Mouse (Mus musculus): ENCODE results near the gene Ttc29. TPM values are rescaled to one million over a fixed set of nuclear protein-coding genes. Genes with fewer than 3 reads are reported as not detected.

The Ttc29 gene
- polyA plus RNA-seq (2016; fragmentation: Nextera tagmentation; extraction: Ambion mirVana): not detected in 2 replicates

GRCm38 (mm10) chr8:78213074-78213473, at the start of gene Ttc29:
TSS of gene Ttc29 (plus strand) at chr8:78213297.
- H3K36me3 ChIP-seq: no peaks in the 10 kb centered on the region
- H3K4me1 ChIP-seq: no peaks in the 10 kb centered on the region
- H3K9ac ChIP-seq: no peak within 1 kb of the TSS
- H3K4me2 ChIP-seq: 0 out of 2 replicates have a peak within 1 kb of the TSS, but pooled peaks have one; percentile 11
- H3K4me3 ChIP-seq: no peak within 1 kb of the TSS
- no peaks in the 10 kb centered on the region for H3K9me3 ChIP-seq (replicated peaks)
- WGBS (ENCODE audit: insufficient replicate concordance): 4% methylated on average over 11 of the region's 11 CpGs
- ATAC-seq: peak; percentile 44; the same call in 1 of the 2 replicates
- H3K27ac ChIP-seq: no peak within 1 kb of the TSS
- 0 out of 2 replicates have a peak, but pooled peaks cover 4% of the 10 kb centered on the region for H3K27me3 ChIP-seq (replicated peaks)

- WGBS (ENCODE audit: insufficient replicate concordance): 57% methylated on average over 1 of the region's 1 CpGs
- no peak overlapping the region for H3K9ac ChIP-seq
- H3K27ac ChIP-seq: no peak overlapping the region
- no peaks in the 10 kb centered on the region for H3K4me1 ChIP-seq
- no peak for ATAC-seq
- H3K27me3 ChIP-seq (replicated peaks): no peaks in the 10 kb centered on the region
- no peaks in the 10 kb centered on the region for H3K36me3 ChIP-seq
- H3K4me3 ChIP-seq: no peak overlapping the region
- no peak overlapping the region for H3K4me2 ChIP-seq
- H3K9me3 ChIP-seq (replicated peaks): no peaks in the 10 kb centered on the region
These were observed 41.7 kb upstream of the Ttc29 start for GRCm38 (mm10) chr8:78171351-78171750.

DNA sequence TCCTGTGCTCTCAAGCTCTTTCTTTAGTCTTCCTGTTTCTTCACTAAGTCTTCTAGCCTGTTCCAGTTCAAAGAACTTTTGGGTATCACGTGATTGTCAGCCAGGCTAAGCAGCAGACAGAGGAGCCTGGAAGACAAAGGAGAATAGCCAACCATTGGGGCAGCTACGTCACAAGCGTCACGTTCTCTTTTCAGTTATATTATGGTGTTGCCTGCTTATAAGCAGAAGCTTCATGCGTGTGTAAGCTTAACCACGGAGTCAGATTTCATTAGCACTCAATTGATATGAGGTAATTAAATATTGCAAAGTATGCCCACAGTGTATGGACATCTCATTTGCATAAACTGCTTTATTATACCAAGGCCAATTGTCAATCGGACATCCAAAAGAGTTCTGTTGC, 30.4 kb upstream of the Ttc29 start:
- ATAC-seq: no peak
- Histone ChIP-seq H3K9ac (no peak overlapping the region), H3K27me3 (replicated peaks) (no peaks in the 10 kb centered on the region), H3K9me3 (replicated peaks) (no peaks in the 10 kb centered on the region), H3K27ac (no peak overlapping the region), H3K4me1 (no peaks in the 10 kb centered on the region), H3K4me2 (no peak overlapping the region), H3K4me3 (no peak overlapping the region), H3K36me3 (no peaks in the 10 kb centered on the region)
- whole genome bisulfite sequencing (ENCODE audit: insufficient replicate concordance): 74% methylated on average over 7 of the region's 7 CpGs

- Histone ChIP-seq H3K4me2 (no peak overlapping the region), H3K9me3 (replicated peaks) (no peaks in the 10 kb centered on the region), H3K4me1 (no peaks in the 10 kb centered on the region), H3K27ac (no peak overlapping the region), H3K9ac (no peak overlapping the region), H3K27me3 (replicated peaks) (no peaks in the 10 kb centered on the region), H3K36me3 (no peaks in the 10 kb centered on the region), H3K4me3 (no peak overlapping the region)
- 68% methylated on average over 6 of the region's 6 CpGs for WGBS (ENCODE audit: insufficient replicate concordance)
- ATAC-seq: no peak
These were observed 29.7 kb upstream of the Ttc29 start for GRCm38 (mm10) chr8:78183414-78183813.

DNA sequence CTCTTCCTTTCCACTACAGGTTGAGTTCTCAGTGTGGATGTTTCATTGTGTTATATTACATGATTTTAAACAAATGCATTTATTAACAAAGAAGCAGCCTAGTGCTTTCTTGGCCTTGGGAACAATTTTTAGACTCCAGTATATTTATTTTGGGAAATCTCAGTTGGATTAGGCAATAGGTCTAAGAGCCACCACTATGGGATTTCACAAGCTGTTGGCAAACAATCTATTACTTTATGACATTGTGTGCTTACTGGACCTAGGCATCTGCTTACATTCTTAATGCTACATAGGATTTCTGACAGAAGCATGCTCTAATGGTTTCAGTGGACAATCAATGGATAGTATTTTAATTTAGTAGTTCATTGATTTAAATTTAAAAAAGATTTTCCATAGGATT, 26.0 kb upstream of the Ttc29 start:
- Histone ChIP-seq H3K9ac (no peak overlapping the region), H3K4me1 (no peaks in the 10 kb centered on the region), H3K4me3 (no peak overlapping the region), H3K36me3 (no peaks in the 10 kb centered on the region), H3K27me3 (replicated peaks) (no peaks in the 10 kb centered on the region), H3K9me3 (replicated peaks) (no peaks in the 10 kb centered on the region), H3K27ac (no peak overlapping the region), H3K4me2 (no peak overlapping the region)
- ATAC-seq: no peak

DNA sequence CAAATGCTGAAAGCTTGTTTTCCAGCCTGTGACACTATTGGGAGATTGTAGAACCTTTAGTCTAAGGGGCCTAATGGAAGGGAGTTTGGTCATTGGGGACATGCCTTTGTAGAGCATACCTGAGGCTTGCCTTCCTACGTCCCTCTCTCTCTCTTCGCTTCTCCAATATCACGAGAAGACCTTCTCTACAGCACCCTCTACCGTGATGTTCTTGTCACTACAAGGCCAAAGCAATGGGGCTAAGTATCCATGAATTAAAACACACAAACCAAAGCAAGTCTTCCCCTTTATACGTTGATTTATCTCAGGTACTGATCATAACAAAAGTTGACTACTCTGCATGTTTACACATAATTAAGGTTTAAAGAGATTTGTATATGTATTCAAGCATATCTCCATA, 8.9 kb upstream of the Ttc29 start:
- no peaks in the 10 kb centered on the region for H3K9me3 ChIP-seq (replicated peaks)
- no peak for ATAC-seq
- WGBS (ENCODE audit: insufficient replicate concordance): 18% methylated on average over 5 of the region's 5 CpGs
- H3K27ac ChIP-seq: no peak overlapping the region
- no peak overlapping the region for H3K4me2 ChIP-seq
- no peaks in the 10 kb centered on the region for H3K4me1 ChIP-seq
- H3K27me3 ChIP-seq (replicated peaks): no peaks in the 10 kb centered on the region
- no peaks in the 10 kb centered on the region for H3K36me3 ChIP-seq
- no peak overlapping the region for H3K4me3 ChIP-seq
- H3K9ac ChIP-seq: no peak overlapping the region

GRCm38 (mm10) chr8:78210424-78210823, 2.7 kb upstream of the Ttc29 start:
- Histone ChIP-seq H3K4me2 (no peak overlapping the region), H3K4me1 (no peaks in the 10 kb centered on the region), H3K9ac (no peak overlapping the region), H3K4me3 (no peak overlapping the region), H3K9me3 (replicated peaks) (no peaks in the 10 kb centered on the region), H3K36me3 (no peaks in the 10 kb centered on the region), H3K27ac (no peak overlapping the region), H3K27me3 (replicated peaks) (0 out of 2 replicates have a peak, but pooled peaks cover 4% of the 10 kb centered on the region)
- 10% methylated on average over 3 of the region's 3 CpGs for WGBS (ENCODE audit: insufficient replicate concordance)
- no peak for ATAC-seq

- 0 out of 2 replicates have a peak, but pooled peaks cover 4% of the 10 kb centered on the region for H3K27me3 ChIP-seq (replicated peaks)
- H3K9ac ChIP-seq: no peak overlapping the region
- ATAC-seq: no peak
- H3K4me3 ChIP-seq: no peak overlapping the region
- no peak overlapping the region for H3K27ac ChIP-seq
- no peaks in the 10 kb centered on the region for H3K9me3 ChIP-seq (replicated peaks)
- H3K4me1 ChIP-seq: no peaks in the 10 kb centered on the region
- H3K36me3 ChIP-seq: no peaks in the 10 kb centered on the region
- H3K4me2 ChIP-seq: no peak overlapping the region
- WGBS (ENCODE audit: insufficient replicate concordance): 42% methylated on average over 3 of the region's 3 CpGs
These were observed 1.5 kb downstream of the Ttc29 start for GRCm38 (mm10) chr8:78214645-78215044.

- WGBS (ENCODE audit: insufficient replicate concordance): 55% methylated on average over 4 of the region's 4 CpGs
- no peaks in the 10 kb centered on the region for H3K4me1 ChIP-seq
- no peak overlapping the region for H3K4me3 ChIP-seq
- H3K27ac ChIP-seq: no peak overlapping the region
- H3K27me3 ChIP-seq (replicated peaks): no peaks in the 10 kb centered on the region
- no peak for ATAC-seq
- H3K9me3 ChIP-seq (replicated peaks): no peaks in the 10 kb centered on the region
- no peak overlapping the region for H3K4me2 ChIP-seq
- no peaks in the 10 kb centered on the region for H3K36me3 ChIP-seq
- H3K9ac ChIP-seq: no peak overlapping the region
These were observed 13.0 kb downstream of the Ttc29 start for GRCm38 (mm10) chr8:78226087-78226486.

GRCm38 (mm10) chr8:78230721-78231120, 17.6 kb downstream of the Ttc29 start:
- H3K27ac ChIP-seq: no peak overlapping the region
- ATAC-seq: no peak
- H3K4me2 ChIP-seq: no peak overlapping the region
- no peaks in the 10 kb centered on the region for H3K4me1 ChIP-seq
- no peaks in the 10 kb centered on the region for H3K9me3 ChIP-seq (replicated peaks)
- WGBS (ENCODE audit: insufficient replicate concordance): 62% methylated on average over 2 of the region's 2 CpGs
- no peaks in the 10 kb centered on the region for H3K27me3 ChIP-seq (replicated peaks)
- H3K4me3 ChIP-seq: no peak overlapping the region
- no peaks in the 10 kb centered on the region for H3K36me3 ChIP-seq
- H3K9ac ChIP-seq: no peak overlapping the region

DNA sequence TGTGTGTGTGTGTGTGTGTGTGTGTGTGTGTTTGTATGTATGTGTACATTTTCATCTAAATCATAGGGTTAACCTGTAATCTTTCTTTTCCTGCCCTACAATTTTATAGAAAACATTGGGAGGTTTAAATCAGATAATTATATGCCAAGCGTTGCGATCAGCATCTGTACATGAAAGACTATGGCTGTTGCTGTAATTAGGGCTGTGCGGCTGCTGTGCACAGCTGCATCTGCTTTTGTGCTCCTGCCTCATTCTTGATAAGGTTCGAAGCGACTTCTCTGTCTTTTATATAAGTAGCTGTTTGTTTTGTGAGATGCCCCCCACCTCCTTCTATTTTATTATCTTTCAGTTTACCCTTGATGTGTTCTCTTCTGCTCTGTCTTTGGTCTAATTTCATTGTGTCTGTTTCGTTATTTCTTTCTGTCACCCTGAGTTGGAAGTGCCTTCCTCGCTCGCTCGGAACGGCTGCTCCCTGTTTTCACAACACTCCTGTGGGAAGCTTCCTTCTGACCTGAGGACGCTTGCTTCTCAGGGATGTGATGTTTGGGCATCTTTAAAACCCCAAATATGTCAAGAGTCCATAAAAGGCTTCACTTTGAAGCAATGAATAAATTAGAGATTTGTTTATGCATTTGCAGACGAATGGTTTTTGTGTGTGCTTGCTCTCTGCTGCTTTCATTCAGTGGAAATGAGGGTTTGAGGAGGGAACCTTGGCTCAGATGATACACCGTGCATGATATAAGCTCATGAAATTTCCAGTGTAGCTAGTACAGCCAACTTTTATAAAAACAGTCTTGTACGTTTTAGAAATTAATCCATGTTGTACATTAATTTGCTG, 20.0 kb downstream of the Ttc29 start:
- Histone ChIP-seq H3K4me1 (no peaks in the 10 kb centered on the region), H3K4me2 (no peak overlapping the region), H3K27me3 (replicated peaks) (no peaks in the 10 kb centered on the region), H3K36me3 (no peaks in the 10 kb centered on the region), H3K9ac (no peak overlapping the region), H3K27ac (no peak overlapping the region), H3K4me3 (no peak overlapping the region), H3K9me3 (replicated peaks) (no peaks in the 10 kb centered on the region)
- WGBS (ENCODE audit: insufficient replicate concordance): 63% methylated on average over 14 of the region's 14 CpGs
- no peak for ATAC-seq

GRCm38 (mm10) chr8:78233708-78234201, 20.7 kb downstream of the Ttc29 start:
- no peaks in the 10 kb centered on the region for H3K9me3 ChIP-seq (replicated peaks)
- H3K4me2 ChIP-seq: no peak overlapping the region
- H3K27ac ChIP-seq: no peak overlapping the region
- H3K36me3 ChIP-seq: no peaks in the 10 kb centered on the region
- ATAC-seq: no peak
- H3K4me1 ChIP-seq: no peaks in the 10 kb centered on the region
- no peaks in the 10 kb centered on the region for H3K27me3 ChIP-seq (replicated peaks)
- 71% methylated on average over 7 of the region's 7 CpGs for WGBS (ENCODE audit: insufficient replicate concordance)
- H3K4me3 ChIP-seq: no peak overlapping the region
- H3K9ac ChIP-seq: no peak overlapping the region

Data from liver, embryonic 12.5 days (tissue).